Mouse (Mus musculus) lung, postnatal 0 days (tissue): ENCODE data around the gene Tmem255a. TPM values are rescaled to one million over a fixed set of nuclear protein-coding genes. Genes with fewer than 3 reads are reported as not detected.

ENCODE experiments used
- ATAC-seq: fragments of 200-750 bp; cut with Nextera tagmentation; 2 replicates; pipeline ENCODE4 v1.8.0; 2017; ENCODE audit warnings: moderate library complexity
- DNase-seq: peaks from one replicate; pipeline ENCODE4 v3.0.0-alpha.2; 2016; ENCODE audit warnings: low spot score
- H3K27ac ChIP-seq: fragments of 300-500 bp; sonication (generic); 2 replicates; pipeline ENCODE4 v1.5.1; 2014; ENCODE audit warnings: antibody characterized with exemption, mild to moderate bottlenecking, low read length, mixed read lengths
- H3K27me3 ChIP-seq: fragments of 300-500 bp; sonication (generic); replicated peaks from 2 replicates; pipeline ENCODE4 v1.6.1; 2014; ENCODE audit warnings: low read length, mixed read lengths; ENCODE audit not compliant: insufficient read depth
- H3K36me3 ChIP-seq: fragments of 300-500 bp; sonication (generic); 2 replicates; pipeline ENCODE4 v1.6.1; 2014; ENCODE audit warnings: low read length, mixed read lengths; ENCODE audit not compliant: insufficient read depth
- H3K4me1 ChIP-seq: fragments of 300-500 bp; sonication (generic); 2 replicates; pipeline ENCODE4 v1.6.1; 2014; ENCODE audit warnings: antibody characterized with exemption, low read depth, low read length, mixed read lengths; ENCODE audit not compliant: insufficient read depth
- H3K4me2 ChIP-seq: fragments of 300-500 bp; sonication (generic); replicated peaks from 2 replicates; pipeline ENCODE4 v1.6.1; 2014; ENCODE audit warnings: low read depth, mild to moderate bottlenecking, low read length, moderate library complexity, mixed read lengths
- H3K4me3 ChIP-seq: fragments of 300-500 bp; sonication (generic); 2 replicates; pipeline ENCODE4 v1.5.1; 2014; ENCODE audit warnings: low read depth, low read length
- H3K9ac ChIP-seq: fragments of 300-500 bp; sonication (generic); replicated peaks from 2 replicates; pipeline ENCODE4 v1.6.1; 2014; ENCODE audit warnings: low read depth, mild to moderate bottlenecking
- H3K9me3 ChIP-seq: fragments of 300-500 bp; sonication (generic); 2 replicates; pipeline ENCODE4 v1.6.1; 2016; ENCODE audit warnings: low read length, mixed read lengths
- CTCF ChIP-seq: IDR thresholded peaks from 2 replicates; pipeline ENCODE4 v1.5.1; 2016; ENCODE audit warnings: antibody characterized with exemption, mild to moderate bottlenecking
- EP300 ChIP-seq: IDR thresholded peaks from 2 replicates; pipeline ENCODE4 v1.6.1; 2016; ENCODE audit warnings: antibody characterized with exemption, mild to moderate bottlenecking, control low read depth
- WGBS: fragments of 180-500 bp; shearing (Covaris S2); extraction: QIAGEN DNeasy Blood & Tissue Kit; methylation state at CpG from one replicate; pipeline ENCODE4 v1.1.7; 2014; 5-methylcytosine and 5-hydroxymethylcytosine counted together
- polyA plus RNA-seq: library from polyadenylated mRNA; unstranded; fragments of >200 nt; fragmentation: Nextera tagmentation; extraction: Ambion mirVana; gene quantifications from 2 replicates; pipeline ENCODE4 v1.2.1, GENCODE M21; 2015

The Tmem255a gene
- polyA plus RNA-seq, 1 experiment from 2014 or later = 7.7 TPM

DNA sequence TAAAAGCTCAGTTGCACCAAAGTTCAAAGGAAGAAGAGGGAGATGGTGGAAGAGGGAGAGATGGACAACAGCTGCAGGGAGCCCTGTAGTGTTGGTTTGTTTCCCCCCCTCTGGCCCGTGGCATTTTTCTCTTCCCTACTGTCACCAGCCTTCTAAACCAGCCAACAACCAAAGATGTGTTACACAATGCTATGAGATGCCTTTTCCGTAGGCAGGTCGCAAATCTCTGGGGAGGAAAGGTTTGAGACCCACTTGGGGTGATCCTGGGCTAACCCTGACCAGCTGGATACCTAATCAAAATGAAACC lies 61.8 kb downstream of the Tmem255a start:
- H3K4me3 ChIP-seq = peak overlapping the region; percentile 58
- H3K4me1 ChIP-seq = no peaks in the 10 kb centered on the region
- ATAC-seq (no peak), DNase-seq (peak; percentile 43)
- TF ChIP-seq EP300 (no peak), CTCF (no peak)
- peak overlapping the region; percentile 90 for H3K27ac ChIP-seq
- no peaks in the 10 kb centered on the region for H3K9me3 ChIP-seq
- no peaks in the 10 kb centered on the region for H3K36me3 ChIP-seq
- peak overlapping the region; percentile 74 for H3K9ac ChIP-seq
- H3K4me2 ChIP-seq = peak overlapping the region; percentile 55
- H3K27me3 ChIP-seq = no peaks in the 10 kb centered on the region
- 17% methylated on average over 3 of the region's 3 CpGs for WGBS

- WGBS = 13% methylated on average over 62 of the region's 72 CpGs
- peak within 1 kb of the TSS; percentile 58 for H3K4me3 ChIP-seq
- H3K4me2 ChIP-seq = peak within 1 kb of the TSS; percentile 55
- TF ChIP-seq EP300 (no peak), CTCF (peak; percentile 85)
- H3K4me1 ChIP-seq = no peaks in the 10 kb centered on the region
- DNase-seq = peak; percentile 85
- H3K27ac ChIP-seq = peak within 1 kb of the TSS; percentile 90
- no peaks in the 10 kb centered on the region for H3K36me3 ChIP-seq
- peak; percentile 97 for ATAC-seq
- no peaks in the 10 kb centered on the region for H3K9me3 ChIP-seq
- H3K27me3 ChIP-seq = no peaks in the 10 kb centered on the region
- peak within 1 kb of the TSS; percentile 74 for H3K9ac ChIP-seq
Observed at GRCm38 (mm10) chrX:38189552-38190457, 62.4 kb downstream of the Tmem255a start, which contains the start of gene Zbtb33. TSS of gene Zbtb33 (plus strand) at chrX:38189793.

DNA sequence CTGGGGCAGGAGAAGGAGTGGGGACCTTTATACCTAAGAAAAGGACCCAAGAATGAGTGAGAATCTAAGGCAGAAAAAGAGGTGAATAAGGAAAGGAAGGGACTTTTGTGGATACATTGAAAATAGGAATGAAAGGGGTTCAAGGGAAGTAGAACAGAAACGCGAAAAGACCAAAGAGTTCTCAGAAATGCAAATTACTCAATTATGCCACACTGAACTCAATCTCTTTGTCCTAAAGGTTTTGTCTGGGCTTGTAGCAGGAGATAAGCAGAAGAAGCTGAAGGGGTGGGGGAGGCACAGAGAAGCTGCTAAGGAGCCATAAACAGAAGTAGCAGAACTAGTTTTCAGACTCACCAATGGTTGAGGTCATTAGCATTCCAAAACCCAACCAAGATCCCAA lies 66.7 kb downstream of the Tmem255a start:
- Histone ChIP-seq H3K4me2 (no peak overlapping the region), H3K4me3 (no peak overlapping the region), H3K9ac (no peak overlapping the region), H3K27ac (no peak overlapping the region), H3K4me1 (no peaks in the 10 kb centered on the region), H3K36me3 (no peaks in the 10 kb centered on the region), H3K9me3 (no peaks in the 10 kb centered on the region), H3K27me3 (no peaks in the 10 kb centered on the region)
- TF ChIP-seq EP300 (no peak), CTCF (no peak)
- ATAC-seq (no peak), DNase-seq (no peak)
- WGBS = 45% methylated on average over 2 of the region's 2 CpGs

DNA sequence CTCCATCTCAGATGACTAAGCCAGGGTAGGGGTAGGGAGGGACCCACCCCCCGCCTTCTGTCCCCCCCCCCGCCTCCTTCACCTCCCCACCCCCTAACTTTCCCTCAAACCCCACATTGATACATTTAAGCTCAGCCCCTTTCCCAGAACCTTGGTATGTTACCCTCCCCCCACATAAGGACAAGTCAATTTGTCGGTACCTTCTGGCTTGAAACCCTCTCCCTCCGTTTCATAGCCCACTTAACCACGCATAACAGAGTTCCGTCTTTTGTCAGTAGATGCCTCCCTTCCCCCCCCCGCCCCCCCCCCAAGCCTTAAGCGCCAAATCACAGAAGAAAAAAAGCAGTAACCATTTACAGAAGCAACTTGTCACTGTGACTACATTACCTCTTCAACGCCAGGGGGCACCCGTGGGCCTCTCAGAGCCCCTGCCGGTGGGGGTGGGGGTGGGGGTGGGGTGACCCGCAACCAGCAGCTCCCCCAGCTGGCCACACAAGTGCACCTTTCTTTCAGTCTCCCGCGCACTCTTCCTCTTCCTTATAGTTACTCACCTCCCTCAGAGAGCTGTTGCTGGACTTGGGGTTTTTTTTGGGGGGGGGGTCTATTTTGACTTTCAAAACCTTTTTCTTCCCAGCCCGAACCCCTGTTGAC lies 70.5 kb downstream of the Tmem255a start:
- 14% methylated on average over 3 of the region's 15 CpGs for WGBS
- H3K27me3 ChIP-seq = no peaks in the 10 kb centered on the region
- no peaks in the 10 kb centered on the region for H3K36me3 ChIP-seq
- H3K4me1 ChIP-seq = no peaks in the 10 kb centered on the region
- DNase-seq (peak; percentile 70), ATAC-seq (peak; percentile 78)
- no peak overlapping the region for H3K9ac ChIP-seq
- TF ChIP-seq CTCF (peak; percentile 58), EP300 (no peak)
- no peak overlapping the region for H3K27ac ChIP-seq
- H3K4me3 ChIP-seq = no peak overlapping the region; the same call in 1 of the 2 replicates
- H3K4me2 ChIP-seq = peak overlapping the region; percentile 65
- no peaks in the 10 kb centered on the region for H3K9me3 ChIP-seq

- DNase-seq (peak; percentile 25), ATAC-seq (peak; percentile 46)
- no peak for TF ChIP-seq EP300
- TF ChIP-seq CTCF = no peak
- H3K9me3 ChIP-seq = no peaks in the 10 kb centered on the region
- WGBS = 16% methylated on average over 35 of the region's 38 CpGs
- no peaks in the 10 kb centered on the region for H3K36me3 ChIP-seq
- H3K27me3 ChIP-seq = no peaks in the 10 kb centered on the region
- no peaks in the 10 kb centered on the region for H3K4me1 ChIP-seq
- peak overlapping the region; percentile 43; the same call in 1 of the 2 replicates for H3K27ac ChIP-seq
- no peak overlapping the region for H3K9ac ChIP-seq
- peak overlapping the region; percentile 41 for H3K4me3 ChIP-seq
- H3K4me2 ChIP-seq = peak overlapping the region; percentile 65
Observed at GRCm38 (mm10) chrX:38180656-38181607, 71.3 kb downstream of the Tmem255a start.
